Mouse (Mus musculus) neural tube, embryonic 15.5 days (tissue): ENCODE data around the gene Gm45234. TPM values are rescaled to one million over a fixed set of nuclear protein-coding genes. Genes with fewer than 3 reads are reported as not detected.
A peak's percentile ranks its signal among the peaks of the same experiment; 100 is the strongest.

Experiments
- ATAC-seq: fragments of 200-750 bp; cut with Nextera tagmentation; 2 replicates; pipeline ENCODE4 v1.8.0; 2017; ENCODE audit warnings: mild to moderate bottlenecking, moderate TSS enrichment, moderate library complexity; ENCODE audit not compliant: low FRiP score
- H3K27ac ChIP-seq: fragments of 300-500 bp; sonication (generic); replicated peaks from 2 replicates; pipeline ENCODE4 v1.5.1; 2015; ENCODE audit warnings: mild to moderate bottlenecking, inconsistent platforms
- H3K27me3 ChIP-seq: fragments of 300-500 bp; sonication (generic); replicated peaks from 2 replicates; pipeline ENCODE4 v1.6.1; 2015; ENCODE audit warnings: inconsistent platforms
- H3K36me3 ChIP-seq: fragments of 300-500 bp; sonication (generic); 2 replicates; pipeline ENCODE4 v1.6.1; 2015; ENCODE audit warnings: inconsistent platforms
- H3K4me1 ChIP-seq: fragments of 300-500 bp; sonication (generic); 2 replicates; pipeline ENCODE4 v1.6.1; 2015; ENCODE audit warnings: inconsistent platforms
- H3K4me2 ChIP-seq: fragments of 300-500 bp; sonication (generic); 2 replicates; pipeline ENCODE4 v1.6.1; 2015; ENCODE audit warnings: inconsistent platforms, mild to moderate bottlenecking, moderate library complexity
- H3K4me3 ChIP-seq: fragments of 300-500 bp; sonication (generic); replicated peaks from 2 replicates; pipeline ENCODE4 v1.5.1; 2015; ENCODE audit warnings: mild to moderate bottlenecking, inconsistent platforms
- H3K9ac ChIP-seq: fragments of 300-500 bp; sonication (generic); replicated peaks from 2 replicates; pipeline ENCODE4 v1.6.1; 2015; ENCODE audit warnings: mild to moderate bottlenecking, inconsistent platforms
- H3K9me3 ChIP-seq: fragments of 300-500 bp; sonication (generic); replicated peaks from 2 replicates; pipeline ENCODE4 v1.6.1; 2016; ENCODE audit warnings: inconsistent platforms
- WGBS: fragments of 180-500 bp; shearing (Covaris S2); methylation state at CpG from one replicate; pipeline ENCODE4 v1.1.7; 2015; ENCODE audit warnings: mixed read lengths; 5-methylcytosine and 5-hydroxymethylcytosine counted together
- polyA plus RNA-seq: library from polyadenylated mRNA; unstranded; fragments of >200 nt; fragmentation: Nextera tagmentation; extraction: Ambion mirVana; gene quantifications from 2 replicates; pipeline ENCODE4 v1.2.1, GENCODE M21; 2015

Gene Gm45234
- polyA plus RNA-seq, 1 experiment from 2014 or later: not detected

- H3K36me3 ChIP-seq: no peaks in the 10 kb centered on the region
- H3K4me2 ChIP-seq: peak overlapping the region; percentile 13; the same call in 1 of the 2 replicates
- no peak overlapping the region for H3K27ac ChIP-seq
- H3K27me3 ChIP-seq: 0 out of 2 replicates have a peak, but pooled peaks cover 4% of the 10 kb centered on the region
- WGBS: 29% methylated on average over 6 of the region's 6 CpGs
- H3K4me1 ChIP-seq: peaks cover 22% of the 10 kb centered on the region
- no peaks in the 10 kb centered on the region for H3K9me3 ChIP-seq
- no peak for ATAC-seq
- H3K4me3 ChIP-seq: no peak overlapping the region
- H3K9ac ChIP-seq: no peak overlapping the region; the same call in 1 of the 2 replicates
These were observed 26.6 kb upstream of the Gm45234 start for GRCm38 (mm10) chr6:124782436-124782835.

GRCm38 (mm10) chr6:124780917-124781316 is 25.1 kb upstream of the Gm45234 start:
- WGBS: 85% methylated on average over 7 of the region's 7 CpGs
- Histone ChIP-seq H3K27me3 (0 out of 2 replicates have a peak, but pooled peaks cover 4% of the 10 kb centered on the region), H3K36me3 (no peaks in the 10 kb centered on the region), H3K9ac (no peak overlapping the region), H3K9me3 (no peaks in the 10 kb centered on the region), H3K4me3 (no peak overlapping the region), H3K4me1 (peaks cover 22% of the 10 kb centered on the region), H3K27ac (no peak overlapping the region), H3K4me2 (no peak overlapping the region)
- no peak for ATAC-seq

- Histone ChIP-seq H3K4me3 (peak overlapping the region; percentile 39), H3K4me2 (peak overlapping the region; percentile 71), H3K36me3 (no peaks in the 10 kb centered on the region), H3K4me1 (peaks cover 22% of the 10 kb centered on the region), H3K27me3 (0 out of 2 replicates have a peak, but pooled peaks cover 4% of the 10 kb centered on the region), H3K9ac (peak overlapping the region; percentile 32; the same call in 1 of the 2 replicates), H3K9me3 (no peaks in the 10 kb centered on the region), H3K27ac (no peak overlapping the region; the same call in 1 of the 2 replicates)
- WGBS: 5% methylated on average over 10 of the region's 10 CpGs
- ATAC-seq: 0 out of 2 replicates have a peak, but pooled peaks have one; percentile 29
These were observed 24.2 kb upstream of the Gm45234 start for GRCm38 (mm10) chr6:124779984-124780416.

- Histone ChIP-seq H3K9ac (peak within 1 kb of the TSS; percentile 32; the same call in 1 of the 2 replicates), H3K4me1 (peaks cover 22% of the 10 kb centered on the region), H3K9me3 (no peaks in the 10 kb centered on the region), H3K27me3 (0 out of 2 replicates have a peak, but pooled peaks cover 4% of the 10 kb centered on the region), H3K27ac (no peak within 1 kb of the TSS; the same call in 1 of the 2 replicates), H3K36me3 (no peaks in the 10 kb centered on the region), H3K4me3 (peak within 1 kb of the TSS; percentile 39), H3K4me2 (peak within 1 kb of the TSS; percentile 71)
- ATAC-seq: peak; percentile 62; the same call in 1 of the 2 replicates
- WGBS: 3% methylated on average over 23 of the region's 23 CpGs
These were observed 23.6 kb upstream of the Gm45234 start, which contains the start of gene Lrrc23 for GRCm38 (mm10) chr6:124779222-124779983. TSS of gene Lrrc23 (minus strand) at chr6:124779727.

GRCm38 (mm10) chr6:124770511-124770910 is 14.7 kb upstream of the Gm45234 start:
- WGBS: 90% methylated on average over 15 of the region's 15 CpGs

GRCm38 (mm10) chr6:124770013-124770412 is 14.2 kb upstream of the Gm45234 start:
- Histone ChIP-seq H3K36me3 (peaks cover 3% of the 10 kb centered on the region; the same call in 1 of the 2 replicates), H3K4me2 (peak overlapping the region; percentile 80), H3K9me3 (no peaks in the 10 kb centered on the region), H3K27me3 (no peaks in the 10 kb centered on the region; the same call in none of the 2 replicates), H3K27ac (peak overlapping the region; percentile 84), H3K4me1 (peaks cover 32% of the 10 kb centered on the region), H3K4me3 (peak overlapping the region; percentile 63), H3K9ac (peak overlapping the region; percentile 77)
- ATAC-seq: no peak
- WGBS: 60% methylated on average over 7 of the region's 7 CpGs

More at GRCm38 (mm10) chr6:124770511-124770910, 14.7 kb upstream of the Gm45234 start:
- Histone ChIP-seq H3K36me3 (peaks cover 3% of the 10 kb centered on the region; the same call in 1 of the 2 replicates), H3K27me3 (no peaks in the 10 kb centered on the region; the same call in none of the 2 replicates), H3K4me2 (no peak overlapping the region), H3K9ac (no peak overlapping the region), H3K9me3 (no peaks in the 10 kb centered on the region), H3K4me3 (no peak overlapping the region), H3K4me1 (peaks cover 32% of the 10 kb centered on the region), H3K27ac (no peak overlapping the region)
- no peak for ATAC-seq

GRCm38 (mm10) chr6:124769101-124769765 is 13.4 kb upstream of the Gm45234 start, which contains the start of gene Eno2:
TSS of gene Eno2 (minus strand) at chr6:124769673.
- H3K4me1 ChIP-seq: peaks cover 32% of the 10 kb centered on the region
- ATAC-seq: peak; percentile 91
- no peaks in the 10 kb centered on the region for H3K9me3 ChIP-seq
- H3K4me2 ChIP-seq: peak within 1 kb of the TSS; percentile 80
- 1% methylated on average over 46 of the region's 54 CpGs for WGBS
- no peaks in the 10 kb centered on the region; the same call in none of the 2 replicates for H3K27me3 ChIP-seq
- H3K9ac ChIP-seq: peak within 1 kb of the TSS; percentile 77
- peak within 1 kb of the TSS; percentile 63 for H3K4me3 ChIP-seq
- peaks cover 3% of the 10 kb centered on the region; the same call in 1 of the 2 replicates for H3K36me3 ChIP-seq
- H3K27ac ChIP-seq: peak within 1 kb of the TSS; percentile 84

- ATAC-seq: peak; percentile 16; the same call in 1 of the 2 replicates
- Histone ChIP-seq H3K4me3 (peak overlapping the region; percentile 63), H3K36me3 (peaks cover 3% of the 10 kb centered on the region; the same call in 1 of the 2 replicates), H3K4me1 (peaks cover 32% of the 10 kb centered on the region), H3K9ac (peak overlapping the region; percentile 77), H3K27me3 (no peaks in the 10 kb centered on the region; the same call in none of the 2 replicates), H3K4me2 (peak overlapping the region; percentile 80), H3K27ac (peak overlapping the region; percentile 84), H3K9me3 (no peaks in the 10 kb centered on the region)
- WGBS: 5% methylated on average over 9 of the region's 9 CpGs
These were observed 12.9 kb upstream of the Gm45234 start for GRCm38 (mm10) chr6:124768704-124769044.

- peaks cover 3% of the 10 kb centered on the region; the same call in 1 of the 2 replicates for H3K36me3 ChIP-seq
- peak overlapping the region; percentile 84 for H3K27ac ChIP-seq
- H3K4me1 ChIP-seq: peaks cover 32% of the 10 kb centered on the region
- peak overlapping the region; percentile 77 for H3K9ac ChIP-seq
- H3K27me3 ChIP-seq: no peaks in the 10 kb centered on the region; the same call in none of the 2 replicates
- no peaks in the 10 kb centered on the region for H3K9me3 ChIP-seq
- peak overlapping the region; percentile 80 for H3K4me2 ChIP-seq
- WGBS: 26% methylated on average over 19 of the region's 19 CpGs
- peak overlapping the region; percentile 63 for H3K4me3 ChIP-seq
- peak; percentile 61 for ATAC-seq
These were observed 12.3 kb upstream of the Gm45234 start for GRCm38 (mm10) chr6:124767920-124768703.

GRCm38 (mm10) chr6:124767536-124767919 is 11.7 kb upstream of the Gm45234 start:
- H3K36me3 ChIP-seq: peaks cover 8% of the 10 kb centered on the region; the same call in 1 of the 2 replicates
- no peaks in the 10 kb centered on the region; the same call in none of the 2 replicates for H3K27me3 ChIP-seq
- peak overlapping the region; percentile 77; the same call in 1 of the 2 replicates for H3K9ac ChIP-seq
- 27% methylated on average over 4 of the region's 4 CpGs for WGBS
- ATAC-seq: no peak
- H3K27ac ChIP-seq: peak overlapping the region; percentile 84; the same call in 1 of the 2 replicates
- peaks cover 32% of the 10 kb centered on the region for H3K4me1 ChIP-seq
- no peaks in the 10 kb centered on the region for H3K9me3 ChIP-seq
- H3K4me2 ChIP-seq: peak overlapping the region; percentile 80
- H3K4me3 ChIP-seq: no peak overlapping the region; the same call in 1 of the 2 replicates
